Mouse (Mus musculus): ENCODE measurements around the gene Pde1c. TPM values are rescaled to one million over a fixed set of nuclear protein-coding genes. Genes with fewer than 3 reads are reported as not detected.

Gene Pde1c
- polyA plus RNA-seq, 2 experiments = 0.45 to 0.46 TPM

- TF ChIP-seq EP300 (IDR thresholded peaks at IDR 0.05; ENCODE audit: low read depth) = no peak
- no peak for TF ChIP-seq CTCF (IDR thresholded peaks at IDR 0.05; ENCODE audit: low read depth)
- no peaks in the 10 kb centered on the region for H3K9me3 ChIP-seq (ENCODE audit: control insufficient read depth, low read length)
- ATAC-seq (ENCODE audit: insufficient read depth) (no peak), DNase-seq (ENCODE audit: low read depth in 3 of 3, low spot score in 3 of 3) (no peak)
- no peak overlapping the region for H3K9ac ChIP-seq (replicated peaks)
- no peak overlapping the region for H3K27ac ChIP-seq
- H3K36me3 ChIP-seq (replicated peaks; ENCODE audit: control insufficient read depth, insufficient read depth, low read depth) = no peaks in the 10 kb centered on the region
- WGBS (ENCODE audit: insufficient replicate concordance) = 65% methylated on average over 3 of the region's 3 CpGs
- H3K4me2 ChIP-seq (ENCODE audit: low read depth) = no peak overlapping the region
- H3K4me1 ChIP-seq (replicated peaks; ENCODE audit: control insufficient read depth in 2 of 2, insufficient read depth in 2 of 2, low read length in 1 of 2) = no peaks in the 10 kb centered on the region
- H3K4me3 ChIP-seq (ENCODE audit: insufficient read depth in 1 of 2, low read depth in 2 of 2, low read length in 2 of 2) = no peak overlapping the region
- H3K27me3 ChIP-seq (ENCODE audit: control insufficient read depth, insufficient read depth, low read length) = no peaks in the 10 kb centered on the region
Observed at GRCm38 (mm10) chr6:56373753-56374152, 195.2 kb downstream of the Pde1c start.

- H3K9me3 ChIP-seq (ENCODE audit: control insufficient read depth, low read length) = no peaks in the 10 kb centered on the region
- DNase-seq (ENCODE audit: low read depth in 3 of 3, low spot score in 3 of 3) (no peak), ATAC-seq (ENCODE audit: insufficient read depth) (0 out of 2 replicates have a peak, but pooled peaks have one; percentile 23)
- no peak overlapping the region for H3K4me2 ChIP-seq (ENCODE audit: low read depth)
- 37% methylated on average over 10 of the region's 10 CpGs for WGBS (ENCODE audit: insufficient replicate concordance)
- no peak for TF ChIP-seq CTCF (IDR thresholded peaks at IDR 0.05; ENCODE audit: low read depth)
- TF ChIP-seq EP300 (IDR thresholded peaks at IDR 0.05; ENCODE audit: low read depth) = no peak
- H3K27ac ChIP-seq = no peak overlapping the region
- H3K9ac ChIP-seq (replicated peaks) = no peak overlapping the region
- no peaks in the 10 kb centered on the region for H3K36me3 ChIP-seq (replicated peaks; ENCODE audit: control insufficient read depth, insufficient read depth, low read depth)
- no peaks in the 10 kb centered on the region for H3K27me3 ChIP-seq (ENCODE audit: control insufficient read depth, insufficient read depth, low read length)
- H3K4me1 ChIP-seq (replicated peaks; ENCODE audit: control insufficient read depth in 2 of 2, insufficient read depth in 2 of 2, low read length in 1 of 2) = no peaks in the 10 kb centered on the region
- no peak overlapping the region for H3K4me3 ChIP-seq (ENCODE audit: insufficient read depth in 1 of 2, low read depth in 2 of 2, low read length in 2 of 2)
Observed at GRCm38 (mm10) chr6:56373046-56373751, 195.7 kb downstream of the Pde1c start.

- H3K4me3 ChIP-seq (ENCODE audit: insufficient read depth in 1 of 2, low read depth in 2 of 2, low read length in 2 of 2) = no peak overlapping the region
- H3K36me3 ChIP-seq (replicated peaks; ENCODE audit: control insufficient read depth, insufficient read depth, low read depth) = no peaks in the 10 kb centered on the region
- H3K27ac ChIP-seq = no peak overlapping the region
- DNase-seq (ENCODE audit: low read depth in 3 of 3, low spot score in 3 of 3) (no peak), ATAC-seq (ENCODE audit: insufficient read depth) (no peak)
- TF ChIP-seq EP300 (IDR thresholded peaks at IDR 0.05; ENCODE audit: low read depth) (no peak), CTCF (IDR thresholded peaks at IDR 0.05; ENCODE audit: low read depth) (no peak)
- H3K27me3 ChIP-seq (ENCODE audit: control insufficient read depth, insufficient read depth, low read length) = no peaks in the 10 kb centered on the region
- no peaks in the 10 kb centered on the region for H3K4me1 ChIP-seq (replicated peaks; ENCODE audit: control insufficient read depth in 2 of 2, insufficient read depth in 2 of 2, low read length in 1 of 2)
- no peak overlapping the region for H3K4me2 ChIP-seq (ENCODE audit: low read depth)
- no peak overlapping the region for H3K9ac ChIP-seq (replicated peaks)
- 67% methylated on average over 13 of the region's 13 CpGs for WGBS (ENCODE audit: insufficient replicate concordance)
- no peaks in the 10 kb centered on the region for H3K9me3 ChIP-seq (ENCODE audit: control insufficient read depth, low read length)
Observed at GRCm38 (mm10) chr6:56369462-56369861, 199.4 kb downstream of the Pde1c start.

GRCm38 (mm10) chr6:56368116-56368515 lies 200.8 kb downstream of the Pde1c start:
- H3K36me3 ChIP-seq (replicated peaks; ENCODE audit: control insufficient read depth, insufficient read depth, low read depth) = no peaks in the 10 kb centered on the region
- DNase-seq (ENCODE audit: low read depth in 3 of 3, low spot score in 3 of 3) (no peak), ATAC-seq (ENCODE audit: insufficient read depth) (no peak)
- H3K27ac ChIP-seq = no peak overlapping the region
- 13% methylated on average over 1 of the region's 1 CpGs for WGBS (ENCODE audit: insufficient replicate concordance)
- H3K4me2 ChIP-seq (ENCODE audit: low read depth) = no peak overlapping the region
- H3K9me3 ChIP-seq (ENCODE audit: control insufficient read depth, low read length) = no peaks in the 10 kb centered on the region
- TF ChIP-seq CTCF (IDR thresholded peaks at IDR 0.05; ENCODE audit: low read depth) = no peak
- H3K27me3 ChIP-seq (ENCODE audit: control insufficient read depth, insufficient read depth, low read length) = peaks cover 3% of the 10 kb centered on the region; the same call in 1 of the 2 replicates
- H3K4me1 ChIP-seq (replicated peaks; ENCODE audit: control insufficient read depth in 2 of 2, insufficient read depth in 2 of 2, low read length in 1 of 2) = no peaks in the 10 kb centered on the region
- H3K9ac ChIP-seq (replicated peaks) = no peak overlapping the region
- H3K4me3 ChIP-seq (ENCODE audit: insufficient read depth in 1 of 2, low read depth in 2 of 2, low read length in 2 of 2) = no peak overlapping the region

- H3K27ac ChIP-seq = no peak overlapping the region
Observed at GRCm38 (mm10) chr6:56367257-56367656, 201.6 kb downstream of the Pde1c start.

More at GRCm38 (mm10) chr6:56367257-56367656, 201.6 kb downstream of the Pde1c start:
- peaks cover 4% of the 10 kb centered on the region; the same call in 1 of the 2 replicates for H3K27me3 ChIP-seq (ENCODE audit: control insufficient read depth, insufficient read depth, low read length)
- H3K4me2 ChIP-seq (ENCODE audit: low read depth) = no peak overlapping the region
- H3K9ac ChIP-seq (replicated peaks) = no peak overlapping the region
- no peaks in the 10 kb centered on the region for H3K4me1 ChIP-seq (replicated peaks; ENCODE audit: control insufficient read depth in 2 of 2, insufficient read depth in 2 of 2, low read length in 1 of 2)
- DNase-seq (ENCODE audit: low read depth in 3 of 3, low spot score in 3 of 3) (no peak), ATAC-seq (ENCODE audit: insufficient read depth) (no peak)
- TF ChIP-seq EP300 (IDR thresholded peaks at IDR 0.05; ENCODE audit: low read depth) = no peak
- TF ChIP-seq CTCF (IDR thresholded peaks at IDR 0.05; ENCODE audit: low read depth) = no peak
- no peaks in the 10 kb centered on the region for H3K36me3 ChIP-seq (replicated peaks; ENCODE audit: control insufficient read depth, insufficient read depth, low read depth)
- no peak overlapping the region for H3K4me3 ChIP-seq (ENCODE audit: insufficient read depth in 1 of 2, low read depth in 2 of 2, low read length in 2 of 2)
- no peaks in the 10 kb centered on the region for H3K9me3 ChIP-seq (ENCODE audit: control insufficient read depth, low read length)
